Mouse (Mus musculus) spleen, adult 2 months (tissue): ENCODE measurements around the gene Atm.

Experiments used
- CTCF ChIP-seq: fragments of 200-500 bp; IDR thresholded peaks from 2 replicates; pipeline ENCODE4 v1.5.1; 2011; ENCODE audit warnings: mild to moderate bottlenecking, inconsistent platforms; ENCODE audit not compliant: insufficient read depth, insufficient read length, insufficient replicate concordance; ENCODE audit errors: extremely low read depth
- POLR2A ChIP-seq: fragments of 200-500 bp; IDR thresholded peaks from 2 replicates; pipeline ENCODE4 v1.6.1; 2011; ENCODE audit warnings: low read depth, low read length, inconsistent platforms

DNA sequence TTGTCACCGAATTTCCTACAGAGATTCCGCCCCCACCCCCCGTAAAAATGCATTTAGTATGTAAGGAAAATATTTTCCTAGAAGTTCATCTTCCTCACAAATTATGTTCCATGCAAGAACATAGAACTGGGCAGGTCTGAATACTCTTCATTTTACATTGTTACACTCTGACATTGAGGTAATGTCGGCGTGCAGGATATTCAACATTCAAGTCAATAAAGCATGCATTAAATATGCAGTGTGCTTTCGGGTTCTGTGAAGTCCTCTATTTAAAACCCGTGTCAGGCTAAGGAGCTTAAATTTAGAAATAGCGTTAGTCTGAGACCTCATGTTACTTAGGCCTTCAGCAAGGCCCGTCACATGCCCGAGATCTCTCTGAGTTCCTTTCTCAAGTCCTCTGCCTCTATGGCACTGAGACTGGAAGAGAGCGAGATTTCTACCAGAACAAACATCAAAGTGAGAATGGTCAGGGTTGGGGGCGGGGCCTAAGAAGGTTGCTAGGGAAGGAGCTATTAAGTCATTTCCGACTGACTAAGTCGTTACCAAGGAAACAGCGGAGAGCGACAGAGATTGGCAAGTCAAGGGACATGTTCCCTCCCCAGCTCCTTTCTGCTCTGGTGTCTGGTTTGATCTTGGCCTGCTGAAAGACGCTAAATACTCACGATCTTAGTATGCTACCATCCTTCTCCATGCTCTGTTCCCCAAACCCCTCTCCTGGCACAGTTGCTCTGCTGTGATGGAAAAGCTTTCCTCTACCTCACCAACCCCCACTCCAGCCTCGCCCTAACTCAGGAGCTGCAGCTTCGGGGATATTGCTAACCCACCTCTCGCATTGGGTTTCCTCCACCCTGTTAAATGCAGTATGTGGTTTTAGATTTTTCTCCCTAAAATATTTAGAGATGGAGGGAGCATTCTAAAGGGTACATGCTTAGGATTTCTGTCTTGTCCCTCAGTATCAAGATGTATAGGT is 131.5 kb downstream of the Atm start:
- TF ChIP-seq CTCF: no peak
- TF ChIP-seq POLR2A: no peak
